Mouse (Mus musculus) lung, postnatal 36 days (tissue): Measurements from ENCODE around the gene Syna.
A peak's percentile ranks its signal among the peaks of the same experiment; 100 is the strongest.

Experiments used
- DNase-seq: peaks from one replicate; pipeline ENCODE4 v3.0.0; 2022; ENCODE audit warnings: mixed read lengths

The Syna gene

GRCm38 (mm10) chr5:134567445-134567844, 7.5 kb upstream of the Syna start:
- no peak for DNase-seq

- no peak for DNase-seq
These were observed 5.7 kb upstream of the Syna start for GRCm38 (mm10) chr5:134565696-134566095.

GRCm38 (mm10) chr5:134564272-134564671, 4.3 kb upstream of the Syna start:
- no peak for DNase-seq

- DNase-seq: no peak
These were observed 640 bp upstream of the Syna start for GRCm38 (mm10) chr5:134560450-134561171.

- peak; percentile 82 for DNase-seq
These were observed 4.4 kb downstream of the Syna start for GRCm38 (mm10) chr5:134555463-134556164.

GRCm38 (mm10) chr5:134553951-134554546, 5.9 kb downstream of the Syna start:
- no peak for DNase-seq

- peak; percentile 97 for DNase-seq
These were observed 7.6 kb downstream of the Syna start, which contains the start of gene Clip2 for GRCm38 (mm10) chr5:134552110-134552972. Gene Clip2, minus strand, starts transcription at chr5:134552434.

- DNase-seq: peak; percentile 61
These were observed 8.5 kb downstream of the Syna start for GRCm38 (mm10) chr5:134551233-134552109.

GRCm38 (mm10) chr5:134550836-134551232, 9.1 kb downstream of the Syna start:
- DNase-seq: no peak

- DNase-seq: no peak
These were observed 10.3 kb downstream of the Syna start for GRCm38 (mm10) chr5:134549640-134550168.

- no peak for DNase-seq
These were observed 11.7 kb downstream of the Syna start for GRCm38 (mm10) chr5:134548306-134548705.

GRCm38 (mm10) chr5:134546790-134547189, 13.2 kb downstream of the Syna start:
- no peak for DNase-seq

- peak; percentile 49 for DNase-seq
These were observed 14.7 kb downstream of the Syna start for GRCm38 (mm10) chr5:134545242-134545629.

- DNase-seq: peak; percentile 40
These were observed 15.3 kb downstream of the Syna start for GRCm38 (mm10) chr5:134544516-134545241.

GRCm38 (mm10) chr5:134541640-134542039, 18.3 kb downstream of the Syna start:
- peak; percentile 88 for DNase-seq

- peak; percentile 66 for DNase-seq
These were observed 19.1 kb downstream of the Syna start for GRCm38 (mm10) chr5:134540881-134541280.

- DNase-seq: peak; percentile 76
These were observed 20.1 kb downstream of the Syna start for GRCm38 (mm10) chr5:134539891-134540290.

- DNase-seq: no peak
These were observed 23.9 kb downstream of the Syna start for GRCm38 (mm10) chr5:134536036-134536435.

GRCm38 (mm10) chr5:134532417-134532816, 27.6 kb downstream of the Syna start:
- peak; percentile 61 for DNase-seq

- DNase-seq: peak; percentile 50
These were observed 28.4 kb downstream of the Syna start for GRCm38 (mm10) chr5:134531585-134531984.

- DNase-seq: peak; percentile 75
These were observed 29.1 kb downstream of the Syna start for GRCm38 (mm10) chr5:134530830-134531229.
